Mouse (Mus musculus) embryonic facial prominence, embryonic 13.5 days (tissue): ENCODE results near the gene Chst4. TPM values are rescaled to one million over a fixed set of nuclear protein-coding genes. Genes with fewer than 3 reads are reported as not detected.

Experiments
- ATAC-seq: fragments of 200-750 bp; cut with Nextera tagmentation; 2 replicates; pipeline ENCODE4 v1.8.0; 2017; ENCODE audit warnings: low read depth; ENCODE audit not compliant: insufficient number of reproducible peaks, insufficient read depth, low FRiP score, low TSS enrichment
- H3K27ac ChIP-seq: fragments of 300-500 bp; sonication (generic); 2 replicates; pipeline ENCODE4 v1.5.1; 2015; ENCODE audit warnings: moderate library complexity, mild to moderate bottlenecking, inconsistent platforms
- H3K27me3 ChIP-seq: fragments of 300-500 bp; sonication (generic); 2 replicates; pipeline ENCODE4 v1.6.1; 2015; ENCODE audit warnings: mild to moderate bottlenecking, inconsistent platforms
- H3K36me3 ChIP-seq: fragments of 300-500 bp; sonication (generic); 2 replicates; pipeline ENCODE4 v1.6.1; 2015; ENCODE audit warnings: mild to moderate bottlenecking, inconsistent platforms
- H3K4me1 ChIP-seq: fragments of 300-500 bp; sonication (generic); 2 replicates; pipeline ENCODE4 v1.6.1; 2015; ENCODE audit warnings: inconsistent platforms
- H3K4me2 ChIP-seq: fragments of 300-500 bp; sonication (generic); 2 replicates; pipeline ENCODE4 v1.6.1; 2015; ENCODE audit warnings: moderate library complexity, mild to moderate bottlenecking, inconsistent platforms
- H3K4me3 ChIP-seq: fragments of 300-500 bp; sonication (generic); 2 replicates; pipeline ENCODE4 v1.5.1; 2015; ENCODE audit warnings: mild to moderate bottlenecking, inconsistent platforms
- H3K9ac ChIP-seq: fragments of 300-500 bp; sonication (generic); 2 replicates; pipeline ENCODE4 v1.6.1; 2015; ENCODE audit warnings: mild to moderate bottlenecking, inconsistent platforms
- H3K9me3 ChIP-seq: fragments of 300-500 bp; sonication (generic); 2 replicates; pipeline ENCODE4 v1.6.1; 2016; ENCODE audit warnings: inconsistent platforms
- WGBS: fragments of 180-500 bp; shearing (Covaris S2); methylation state at CpG from one replicate; pipeline ENCODE4 v1.1.7; 2015; ENCODE audit warnings: mixed read lengths; 5-methylcytosine and 5-hydroxymethylcytosine counted together
- polyA plus RNA-seq: library from polyadenylated mRNA; unstranded; fragments of >200 nt; fragmentation: Nextera tagmentation; extraction: Ambion mirVana; gene quantifications from 2 replicates; pipeline ENCODE4 v1.2.1, GENCODE M21; 2015

Gene Chst4
- polyA plus RNA-seq, 1 experiment from 2014 or later = not detected

- Histone ChIP-seq H3K27me3 (no peaks in the 10 kb centered on the region), H3K9me3 (peaks cover 3% of the 10 kb centered on the region; the same call in 1 of the 2 replicates), H3K36me3 (no peaks in the 10 kb centered on the region), H3K9ac (no peak overlapping the region), H3K27ac (no peak overlapping the region), H3K4me1 (peaks cover 8% of the 10 kb centered on the region; the same call in 1 of the 2 replicates), H3K4me3 (no peak overlapping the region), H3K4me2 (no peak overlapping the region)
- ATAC-seq = no peak
- WGBS = 74% methylated on average over 6 of the region's 6 CpGs
These were observed 60.2 kb downstream of the Chst4 start for GRCm38 (mm10) chr8:109979339-109979738.

Other genes with a start within 250 kb of the Chst4 start
- 3.9 and 4.0 TPM in 2 replicates for gene Phlpp2, start 171.2 kb downstream of the Chst4 start, polyA plus RNA-seq
- 2.9 and 4.1 TPM in 2 replicates for gene Marveld3, start 77.5 kb downstream of the Chst4 start, polyA plus RNA-seq
- not detected in 2 replicates for gene Tat, start 49.3 kb downstream of the Chst4 start, polyA plus RNA-seq
- gene Zfp612, start 40.0 kb upstream of the Chst4 start, polyA plus RNA-seq = 10.8 and 11.7 TPM in 2 replicates
- gene Gm21964, start 61.5 kb upstream of the Chst4 start, polyA plus RNA-seq = not detected in 2 replicates
- not detected in 2 replicates for gene Gm17720, start 63.0 kb upstream of the Chst4 start, polyA plus RNA-seq
- gene Calb2, start 128.5 kb upstream of the Chst4 start, polyA plus RNA-seq = 3.8 and 10.4 TPM in 2 replicates
- gene Cmtr2, start 175.9 kb upstream of the Chst4 start, polyA plus RNA-seq = 7.7 and 9.2 TPM in 2 replicates
- gene Hydin, start 227.2 kb upstream of the Chst4 start, polyA plus RNA-seq = 0.08 and 0.12 TPM in 2 replicates